Mouse (Mus musculus) adrenal gland, adult 10 weeks (tissue): ENCODE data around the gene Ceacam11. TPM values are rescaled to one million over a fixed set of nuclear protein-coding genes. Genes with fewer than 3 reads are reported as not detected.

Experiments used
- polyA plus RNA-seq: library from polyadenylated mRNA; stranded (reverse); fragments of 350-450 nt; fragmentation: Illumina TruSeq; extraction: RNeasy Lipid Tissue Mini Kit (QIAGEN cat#74804); gene quantifications from one replicate; pipeline ENCODE4 v1.2.3, GENCODE M21; 2014; ENCODE audit warnings: low read depth, low replicate concordance

The Ceacam11 gene
- polyA plus RNA-seq: not detected

DNA sequence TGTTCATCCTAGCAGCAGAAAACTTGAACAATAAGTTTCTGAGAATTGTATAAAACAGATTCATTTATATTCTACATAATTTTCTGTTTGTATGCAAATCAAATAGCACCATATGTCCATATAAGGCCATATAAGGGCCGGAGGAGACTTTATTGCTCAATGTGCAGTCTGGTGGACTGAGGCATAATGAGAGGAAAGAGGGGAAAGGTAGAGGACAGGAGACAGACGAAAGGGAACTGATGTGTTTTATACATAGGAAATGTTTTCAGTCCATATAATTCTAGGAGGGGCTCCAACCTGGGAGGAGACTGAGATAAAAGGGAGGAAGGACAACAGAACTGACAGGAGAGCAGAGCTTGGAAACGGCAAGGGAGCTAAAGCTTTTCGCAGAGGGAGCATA is at the start of gene Ceacam11:
Gene Ceacam11, plus strand, starts transcription at position 301 of the 400 bp plus-strand sequence.

DNA sequence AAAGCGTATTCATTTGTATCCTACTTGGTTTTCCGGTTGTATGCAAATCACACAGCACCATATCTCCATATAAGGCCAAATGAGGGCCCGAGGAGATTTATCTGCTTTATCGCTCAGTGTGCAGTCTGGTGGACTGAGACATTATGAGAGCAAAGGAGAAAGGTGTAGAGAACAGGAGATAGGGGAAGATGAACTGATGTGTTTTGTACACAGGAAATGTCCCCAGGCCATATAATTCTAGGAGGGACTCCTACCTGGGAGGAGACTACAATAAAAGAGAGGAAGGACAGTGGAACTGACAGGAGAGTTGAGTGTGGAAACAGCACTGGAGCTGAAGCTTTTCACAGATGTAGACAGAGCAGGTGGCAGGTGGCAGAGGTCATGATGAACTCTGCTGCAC is 37.7 kb downstream of the Ceacam11 start, which contains the start of gene Ceacam13:
Gene Ceacam13, plus strand, starts transcription at position 301 of the 400 bp plus-strand sequence.

Other genes starting within 250 kb of the Ceacam11 start
- gene Ceacam14, start 159.5 kb upstream of the Ceacam11 start, polyA plus RNA-seq: not detected
- gene Gm5155, start 100.4 kb upstream of the Ceacam11 start, polyA plus RNA-seq: not detected
- gene Ceacam13, start 37.8 kb downstream of the Ceacam11 start, polyA plus RNA-seq: not detected
- gene Ceacam12, start 93.8 kb downstream of the Ceacam11 start, polyA plus RNA-seq: not detected
- gene Igfl3, start 204.4 kb downstream of the Ceacam11 start, polyA plus RNA-seq: not detected